Mouse (Mus musculus) megakaryocyte-erythroid progenitor cell, adult 5-6 weeks (primary cell): ENCODE results near the gene Ndrg2. TPM values are rescaled to one million over a fixed set of nuclear protein-coding genes. Genes with fewer than 3 reads are reported as not detected.
"Not testable (repeated sequence)": the region's sequence is repeated elsewhere in the genome, so short reads cannot be mapped to it uniquely, and the experiment has no call there.

Experiments
- ATAC-seq: replicated peaks from 2 replicates; pipeline ENCODE4 v1.8.0; 2016; ENCODE audit warnings: mild to moderate bottlenecking, inconsistent platforms; ENCODE audit not compliant: severe bottlenecking, poor library complexity, low FRiP score, low TSS enrichment
- total RNA-seq, 2 experiments: library from RNA; stranded (forward) in 1 of 2; stranded (reverse) in 1 of 2; fragments of 200-1000, 215-1000 nt in 1 of 2; fragments of >200 nt in 1 of 2; fragmentation: Nextera tagmentation in 1 of 2; gene quantifications; 2 replicates each; pipeline ENCODE4 v1.2.3; 2014 to 2017

Ndrg2 gene
- total RNA-seq (2014; fragmentation: Nextera tagmentation) (1.9 and 11.1 TPM in 2 replicates), total RNA-seq (2017) (2.1 and 3.4 TPM in 2 replicates)

GRCm38 (mm10) chr14:51913960-51914762 lies at the start of gene Ndrg2:
Ndrg2 (minus strand) TSS chr14:51914158.
- ATAC-seq: no peak

- no peak for ATAC-seq
Observed at GRCm38 (mm10) chr14:51960316-51960715, 46.4 kb upstream of the Ndrg2 start.

GRCm38 (mm10) chr14:51943336-51943735 lies 29.4 kb upstream of the Ndrg2 start:
- ATAC-seq: no peak

- no peak for ATAC-seq
Observed at GRCm38 (mm10) chr14:51942236-51942635, 28.3 kb upstream of the Ndrg2 start.

GRCm38 (mm10) chr14:51941577-51941976 lies 27.6 kb upstream of the Ndrg2 start:
- no peak for ATAC-seq

GRCm38 (mm10) chr14:51940944-51941560 lies 27.1 kb upstream of the Ndrg2 start:
- ATAC-seq: no peak

GRCm38 (mm10) chr14:51939005-51939404 lies 25.0 kb upstream of the Ndrg2 start:
- ATAC-seq: no peak

- no peak for ATAC-seq
Observed at GRCm38 (mm10) chr14:51932092-51933020, 18.4 kb upstream of the Ndrg2 start.

- ATAC-seq: peak; percentile 87
Observed at GRCm38 (mm10) chr14:51930824-51931223, 16.9 kb upstream of the Ndrg2 start.

- ATAC-seq: no peak
Observed at GRCm38 (mm10) chr14:51929968-51930367, 16.0 kb upstream of the Ndrg2 start.

GRCm38 (mm10) chr14:51929309-51929943 lies 15.5 kb upstream of the Ndrg2 start:
- no peak for ATAC-seq

GRCm38 (mm10) chr14:51926930-51927329 lies 13.0 kb upstream of the Ndrg2 start:
- ATAC-seq: not testable (repeated sequence)

- ATAC-seq: no peak
Observed at GRCm38 (mm10) chr14:51923492-51923891, 9.5 kb upstream of the Ndrg2 start.

GRCm38 (mm10) chr14:51922910-51923309 lies 9.0 kb upstream of the Ndrg2 start:
- no peak for ATAC-seq

GRCm38 (mm10) chr14:51922571-51922865 lies 8.6 kb upstream of the Ndrg2 start, which contains the start of gene Rnase13:
Rnase13 (minus strand) TSS chr14:51922773.
- ATAC-seq: no peak

GRCm38 (mm10) chr14:51921759-51922570 lies 8.0 kb upstream of the Ndrg2 start:
- no peak for ATAC-seq

- no peak for ATAC-seq
Observed at GRCm38 (mm10) chr14:51918966-51919365, 5.0 kb upstream of the Ndrg2 start.

- no peak for ATAC-seq
Observed at GRCm38 (mm10) chr14:51918125-51918524, 4.2 kb upstream of the Ndrg2 start, which contains the start of gene Tppp2. Tppp2 (plus strand) TSS chr14:51918425.

GRCm38 (mm10) chr14:51916539-51916938 lies 2.6 kb upstream of the Ndrg2 start:
- ATAC-seq: no peak
